Mouse (Mus musculus) CH12.LX (cell line): Measurements from ENCODE around the gene Art3. TPM values are rescaled to one million over a fixed set of nuclear protein-coding genes. Genes with fewer than 3 reads are reported as not detected.

Experiments
- DNase-seq: peaks from one replicate; pipeline ENCODE4 v3.0.0-alpha.2; 2013; ENCODE audit errors: extremely low read depth
- H3K27ac ChIP-seq: 2 replicates; pipeline ENCODE4 v1.5.1; 2012; ENCODE audit warnings: low read depth, mild to moderate bottlenecking, control low read depth, moderate library complexity; ENCODE audit not compliant: insufficient read depth
- H3K27me3 ChIP-seq: replicated peaks from 2 replicates; pipeline ENCODE3; 2012; ENCODE audit warnings: inconsistent platforms
- H3K36me3 ChIP-seq, 2 experiments: replicated peaks in 1 of 2; 2 replicates each; pipeline versions ENCODE3 to v1.6.1; 2012; ENCODE audit warnings: inconsistent platforms in 1 of 2, low read length in 1 of 2, mild to moderate bottlenecking in 1 of 2, mixed read lengths in 1 of 2, moderate library complexity in 1 of 2; ENCODE audit not compliant: control insufficient read depth in 1 of 2, insufficient read depth in 1 of 2
- H3K4me1 ChIP-seq, 2 experiments: 2 replicates each; pipeline ENCODE4 v1.6.1; 2012; ENCODE audit warnings: inconsistent platforms in 1 of 2, moderate library complexity in 1 of 2; ENCODE audit not compliant: insufficient read depth in 2 of 2, control insufficient read depth in 1 of 2
- H3K4me2 ChIP-seq: 2 replicates; pipeline ENCODE4 v1.6.1; 2012; ENCODE audit warnings: low read depth, mild to moderate bottlenecking, control low read depth; ENCODE audit not compliant: poor library complexity, insufficient read depth, severe bottlenecking
- H3K4me3 ChIP-seq, 3 experiments: fragments of 150-350 bp in 1 of 3; sonication (generic) in 1 of 3; replicated peaks in 1 of 3; 2 replicates each; pipeline versions ENCODE3 to v1.5.1; 2011 to 2012; ENCODE audit warnings: low read depth in 2 of 3, low read length in 2 of 3, mild to moderate bottlenecking in 2 of 3, moderate library complexity in 2 of 3, control low read depth in 1 of 3, improper control_type of control experiment in 1 of 3, inconsistent platforms in 1 of 3, mixed read lengths in 1 of 3; ENCODE audit not compliant: poor library complexity in 1 of 3
- H3K79me2 ChIP-seq: replicated peaks from 2 replicates; pipeline ENCODE4 v1.6.1; 2012; ENCODE audit warnings: mild to moderate bottlenecking, moderate library complexity; ENCODE audit not compliant: control insufficient read depth, poor library complexity, insufficient read depth, severe bottlenecking; ENCODE audit errors: extremely low read depth
- H3K9ac ChIP-seq: 2 replicates; pipeline ENCODE4 v1.6.1; 2012; ENCODE audit warnings: low read depth, mild to moderate bottlenecking, control low read depth, moderate library complexity; ENCODE audit not compliant: insufficient read depth
- H3K9me3 ChIP-seq: replicated peaks from 2 replicates; pipeline ENCODE3; 2012; ENCODE audit warnings: low read length, inconsistent platforms, mixed read lengths
- CHD2 ChIP-seq: IDR thresholded peaks from 2 replicates; pipeline ENCODE4 v1.6.1; 2011; ENCODE audit warnings: low read length, improper control_type of control experiment
- CTCF ChIP-seq, 2 experiments: IDR thresholded peaks in 1 of 2; conservative IDR thresholded peaks in 1 of 2; 2 replicates each; pipeline ENCODE4 v1.5.1; 2011 to 2012; ENCODE audit warnings: low read depth in 2 of 2, low read length in 2 of 2, improper control_type of control experiment in 1 of 2, inconsistent platforms in 1 of 2, mild to moderate bottlenecking in 1 of 2, moderate library complexity in 1 of 2
- E2F4 ChIP-seq: IDR thresholded peaks from 2 replicates; pipeline ENCODE4 v1.6.1; 2011; ENCODE audit warnings: low read depth, low read length, improper control_type of control experiment; ENCODE audit not compliant: insufficient replicate concordance
- ELF1 ChIP-seq: IDR thresholded peaks from 2 replicates; pipeline ENCODE4 v1.6.1; 2014; ENCODE audit warnings: low read depth, mild to moderate bottlenecking, inconsistent platforms, low read length, improper control_type of control experiment
- EP300 ChIP-seq: IDR thresholded peaks from 2 replicates; pipeline ENCODE4 v1.6.1; 2011; ENCODE audit warnings: low read length, improper control_type of control experiment
- GABPA ChIP-seq: IDR thresholded peaks from 2 replicates; pipeline ENCODE4 v1.6.1; 2012; ENCODE audit warnings: low read depth, low read length, improper control_type of control experiment, inconsistent platforms; ENCODE audit not compliant: insufficient replicate concordance
- HCFC1 ChIP-seq: IDR thresholded peaks from 2 replicates; pipeline ENCODE4 v1.6.1; 2012; ENCODE audit warnings: low read depth, mild to moderate bottlenecking, inconsistent platforms, low read length, improper control_type of control experiment
- IRF4 ChIP-seq: IDR thresholded peaks from 2 replicates; pipeline ENCODE4 v1.6.1; 2014; ENCODE audit warnings: low read depth, mild to moderate bottlenecking, inconsistent platforms, low read length, improper control_type of control experiment
- JUND ChIP-seq: conservative IDR thresholded peaks from 2 replicates; pipeline ENCODE4 v1.6.1; 2011; ENCODE audit warnings: low read depth, low read length, improper control_type of control experiment
- MAZ ChIP-seq: IDR thresholded peaks from 2 replicates; pipeline ENCODE4 v1.6.1; 2012; ENCODE audit warnings: low read depth, mild to moderate bottlenecking, inconsistent platforms, low read length, improper control_type of control experiment, moderate library complexity
- MEF2A ChIP-seq: IDR thresholded peaks from 2 replicates; pipeline ENCODE4 v1.6.1; 2014; ENCODE audit warnings: low read depth, mild to moderate bottlenecking, inconsistent platforms, low read length, improper control_type of control experiment, borderline replicate concordance
- MXI1 ChIP-seq: IDR thresholded peaks from 2 replicates; pipeline ENCODE4 v1.6.1; 2011; ENCODE audit warnings: mild to moderate bottlenecking, low read depth, low read length, improper control_type of control experiment
- PAX5 ChIP-seq: IDR thresholded peaks from 2 replicates; pipeline ENCODE4 v1.6.1; 2012; ENCODE audit warnings: low read length, inconsistent platforms, mixed read lengths
- RCOR1 ChIP-seq: conservative IDR thresholded peaks from 2 replicates; pipeline ENCODE4 v1.6.1; 2012; ENCODE audit warnings: low read depth, mild to moderate bottlenecking, inconsistent platforms, low read length, improper control_type of control experiment
- SIN3A ChIP-seq: IDR thresholded peaks from 2 replicates; pipeline ENCODE4 v1.6.1; 2012; ENCODE audit warnings: low read length, improper control_type of control experiment, inconsistent platforms
- SMC3 ChIP-seq: IDR thresholded peaks from 2 replicates; pipeline ENCODE4 v1.6.1; 2011; ENCODE audit warnings: low read depth, low read length, improper control_type of control experiment
- TCF12 ChIP-seq: IDR thresholded peaks from 2 replicates; pipeline ENCODE4 v1.6.1; 2014; ENCODE audit warnings: low read depth, mild to moderate bottlenecking, inconsistent platforms, low read length, improper control_type of control experiment
- USF2 ChIP-seq: conservative IDR thresholded peaks from 2 replicates; pipeline ENCODE4 v1.6.1; 2011; ENCODE audit warnings: low read depth, low read length, improper control_type of control experiment
- ZMIZ1 ChIP-seq: IDR thresholded peaks from 2 replicates; pipeline ENCODE4 v1.6.1; 2012; ENCODE audit warnings: low read depth, mild to moderate bottlenecking, inconsistent platforms, low read length, improper control_type of control experiment
- ZNF384 ChIP-seq: IDR thresholded peaks from 2 replicates; pipeline ENCODE4 v1.6.1; 2012; ENCODE audit warnings: low read depth, low read length, improper control_type of control experiment, inconsistent platforms
- dilution Hi-C: fragments of 300-500 bp; cut with MboI; formaldehyde crosslinking; loops from 2 replicates; pipeline ENCODE4 v1.14.3; 2020; ENCODE audit warnings: low sequenced_read_pairs; ENCODE audit not compliant: extremely low pct_unique_long_range_greater_than_20kb, extremely low pct_ligation_motif_present
- in situ Hi-C: fragments of 300-500 bp; cut with MboI; formaldehyde crosslinking; loops from 3 replicates; pipeline ENCODE4 v1.14.3; 2019; ENCODE audit warnings: low sequenced_read_pairs, low pct_ligation_motif_present, low pct_unique_long_range_greater_than_20kb, mixed read lengths
- polyA plus RNA-seq: library from polyadenylated mRNA; unstranded; fragments of >175 nt; gene quantifications from 2 replicates; pipeline ENCODE4 v1.2.1, GENCODE M21; 2012; ENCODE audit warnings: low read depth; ENCODE audit not compliant: insufficient read length
- total RNA-seq, 2 experiments: library from RNA; depleted of rRNA; stranded (reverse); fragments of 300-350 nt in 1 of 2; fragments of >200 nt in 1 of 2; gene quantifications; 2 replicates each; pipeline ENCODE4 v1.2.3; 2012 to 2014

Gene Art3
- total and polyA plus RNA-seq, 3 experiments: 0.34 TPM; not detected in 2

GRCm38 (mm10) chr5:92321631-92322400 is 9.8 kb upstream of the Art3 start:
- Histone ChIP-seq H3K27me3 (no peaks in the 10 kb centered on the region), H3K9me3 (no peaks in the 10 kb centered on the region), H3K36me3 (no peaks in the 10 kb centered on the region), H3K4me3 (no peak overlapping the region), H3K9ac (no peak overlapping the region), H3K79me2 (no peaks in the 10 kb centered on the region), H3K27ac (no peak overlapping the region), H3K4me2 (no peak overlapping the region), H3K4me1 (peaks cover 0 to 8% of the 10 kb centered on the region in 2 experiments; a peak in 2 of 4 replicates)
- in situ Hi-C loops (no loop called here), dilution Hi-C loops (no loop called here)
- DNase-seq: no peak
- TF ChIP-seq HCFC1 (no peak), RCOR1 (no peak), MAZ (no peak), E2F4 (no peak), GABPA (no peak)

- Histone ChIP-seq H3K9me3 (no peaks in the 10 kb centered on the region), H3K27me3 (no peaks in the 10 kb centered on the region), H3K4me2 (no peak overlapping the region), H3K4me1 (peaks cover 0 to 8% of the 10 kb centered on the region in 2 experiments; a peak in 2 of 4 replicates), H3K79me2 (no peaks in the 10 kb centered on the region), H3K36me3 (no peaks in the 10 kb centered on the region), H3K4me3 (no peak overlapping the region), H3K27ac (no peak overlapping the region), H3K9ac (no peak overlapping the region)
- dilution Hi-C loops (no loop called here), in situ Hi-C loops (no loop called here)
- TF ChIP-seq SIN3A (no peak), JUND (no peak), CHD2 (no peak), ZMIZ1 (no peak), RCOR1 (no peak), HCFC1 (no peak), GABPA (no peak), ZNF384 (no peak), TCF12 (no peak)
- no peak for DNase-seq
Observed at GRCm38 (mm10) chr5:92322612-92323011, 9.0 kb upstream of the Art3 start.

- Histone ChIP-seq H3K79me2 (no peaks in the 10 kb centered on the region), H3K27me3 (no peaks in the 10 kb centered on the region), H3K4me1 (peaks cover under 1 to 7% of the 10 kb centered on the region in 2 experiments; a peak in 2 of 4 replicates), H3K9me3 (no peaks in the 10 kb centered on the region), H3K36me3 (no peaks in the 10 kb centered on the region), H3K4me2 (no peak overlapping the region), H3K9ac (no peak overlapping the region), H3K27ac (no peak overlapping the region), H3K4me3 (no peak overlapping the region)
- TF ChIP-seq CTCF (conservative IDR thresholded peaks at IDR 0.05 in 1 of 2, IDR thresholded peaks at IDR 0.05 in 1 of 2; ENCODE audit: low read depth in 2 of 2, low read length in 2 of 2): no peak
- no peak for TF ChIP-seq ZNF384
- no peak for TF ChIP-seq MXI1
- no peak for TF ChIP-seq IRF4
- TF ChIP-seq PAX5: no peak
- no peak for TF ChIP-seq GABPA
- TF ChIP-seq MEF2A: no peak
- no peak for TF ChIP-seq EP300
- TF ChIP-seq USF2: no peak
- no peak for TF ChIP-seq SIN3A
- no peak for TF ChIP-seq ELF1
- TF ChIP-seq MAZ: no peak
- no peak for TF ChIP-seq SMC3
- DNase-seq: no peak
- dilution Hi-C loops (no loop called here), in situ Hi-C loops (no loop called here)
Observed at GRCm38 (mm10) chr5:92323264-92323663, 8.4 kb upstream of the Art3 start.
